Mouse (Mus musculus) C2C12 (cell line): ENCODE results near the gene Hcls1. TPM values are rescaled to one million over a fixed set of nuclear protein-coding genes. Genes with fewer than 3 reads are reported as not detected.

ENCODE experiments used
- H3K27me3 ChIP-seq: one replicate; pipeline ENCODE4 v1.6.1; 2011; ENCODE audit not compliant: control insufficient read depth, insufficient read depth, insufficient read length
- H3K36me3 ChIP-seq: one replicate; pipeline ENCODE4 v1.6.1; 2011; ENCODE audit not compliant: control insufficient read depth, insufficient read depth
- H3K4me3 ChIP-seq: one replicate; pipeline ENCODE4 v1.5.1; 2011; ENCODE audit warnings: mild to moderate bottlenecking, control low read depth; ENCODE audit not compliant: poor library complexity, insufficient read depth, severe bottlenecking
- H3K79me2 ChIP-seq: one replicate; pipeline ENCODE4 v1.6.1; 2011; ENCODE audit not compliant: control insufficient read depth, insufficient read depth
- H3K79me3 ChIP-seq: one replicate; pipeline ENCODE4 v1.6.1; 2011; ENCODE audit warnings: low read depth, control low read depth
- H3ac ChIP-seq: one replicate; pipeline ENCODE3; 2011; ENCODE audit warnings: low read depth; ENCODE audit not compliant: control insufficient read depth, insufficient read length
- CEBPB ChIP-seq: IDR thresholded peaks from one replicate; pipeline ENCODE4 v1.6.1; 2011; ENCODE audit warnings: low read depth, mild to moderate bottlenecking, control low read depth, moderate library complexity
- CTCF ChIP-seq: IDR thresholded peaks from one replicate; pipeline ENCODE4 v1.5.1; 2011; ENCODE audit not compliant: control insufficient read depth, insufficient read depth, insufficient read length
- FOSL1 ChIP-seq: IDR thresholded peaks from one replicate; pipeline ENCODE4 v1.8.0; 2011; ENCODE audit warnings: mild to moderate bottlenecking, low read length; ENCODE audit not compliant: poor library complexity, insufficient read depth, severe bottlenecking
- MAX ChIP-seq: IDR thresholded peaks from one replicate; pipeline ENCODE4 v1.6.1; 2011; ENCODE audit warnings: mild to moderate bottlenecking, control low read depth
- MYOD1 ChIP-seq: IDR thresholded peaks from one replicate; pipeline ENCODE4 v1.6.1; 2011; ENCODE audit warnings: low read depth; ENCODE audit not compliant: control insufficient read depth, insufficient read length
- MYOG ChIP-seq: IDR thresholded peaks from one replicate; pipeline ENCODE4 v1.6.1; 2011; ENCODE audit not compliant: control insufficient read depth, insufficient read length; ENCODE audit errors: extremely low read depth
- USF1 ChIP-seq: IDR thresholded peaks from one replicate; pipeline ENCODE4 v1.6.1; 2011; ENCODE audit warnings: low read depth, mild to moderate bottlenecking, control low read depth, moderate library complexity
- polyA plus RNA-seq: library from polyadenylated mRNA; unstranded; fragments of >200 nt; fragmentation: generic; extraction: Trizol; gene quantifications from one replicate; pipeline ENCODE4 v1.2.1, GENCODE M21; 2012; ENCODE audit warnings: missing spikeins

Hcls1 gene
- polyA plus RNA-seq, 1 experiment, result not detected

DNA sequence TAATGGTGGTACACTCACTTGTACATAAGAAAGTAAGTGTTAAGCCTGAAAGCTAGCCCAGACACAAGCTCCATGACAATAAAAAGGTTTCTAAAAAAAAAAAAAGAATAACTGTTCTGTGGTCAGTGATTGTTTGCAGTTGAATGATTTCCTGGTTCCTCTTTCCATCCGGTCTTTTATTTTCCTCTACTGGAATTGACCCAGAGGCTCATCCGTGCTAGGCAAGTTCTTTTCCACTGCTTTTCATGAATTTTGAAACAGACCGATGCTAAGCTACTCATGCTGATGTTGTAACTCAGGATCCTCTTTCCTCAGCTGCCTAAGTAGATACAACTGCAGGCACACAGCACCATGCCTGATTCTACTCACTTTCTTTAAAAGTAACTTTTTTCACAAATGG, 14.4 kb upstream of the Hcls1 start:
- Histone ChIP-seq H3K79me2 (no peaks in the 10 kb centered on the region), H3ac (no peak overlapping the region), H3K27me3 (no peaks in the 10 kb centered on the region), H3K79me3 (no peaks in the 10 kb centered on the region), H3K36me3 (peaks cover 30% of the 10 kb centered on the region), H3K4me3 (no peak overlapping the region)
- TF ChIP-seq FOSL1, result no peak
- TF ChIP-seq CEBPB, result no peak
- no peak for TF ChIP-seq USF1
- no peak for TF ChIP-seq MYOD1
- TF ChIP-seq CTCF, result no peak
- no peak for TF ChIP-seq MAX
- TF ChIP-seq MYOG, result no peak

GRCm38 (mm10) chr16:36921067-36921613, 13.6 kb upstream of the Hcls1 start:
- H3K36me3 ChIP-seq, result peaks cover 25% of the 10 kb centered on the region

GRCm38 (mm10) chr16:36921980-36922379, 12.8 kb upstream of the Hcls1 start:
- Histone ChIP-seq H3K36me3 (peaks cover 17% of the 10 kb centered on the region), H3K79me2 (no peaks in the 10 kb centered on the region), H3ac (no peak overlapping the region), H3K4me3 (no peak overlapping the region), H3K27me3 (no peaks in the 10 kb centered on the region), H3K79me3 (no peaks in the 10 kb centered on the region)
- TF ChIP-seq MYOG, result no peak
- TF ChIP-seq CEBPB, result no peak
- TF ChIP-seq FOSL1, result no peak
- no peak for TF ChIP-seq USF1
- TF ChIP-seq CTCF, result no peak
- no peak for TF ChIP-seq MAX
- no peak for TF ChIP-seq MYOD1

More at GRCm38 (mm10) chr16:36921067-36921613, 13.6 kb upstream of the Hcls1 start:
- Histone ChIP-seq H3K4me3 (no peak overlapping the region), H3K27me3 (no peaks in the 10 kb centered on the region), H3K79me2 (no peaks in the 10 kb centered on the region), H3ac (no peak overlapping the region), H3K79me3 (no peaks in the 10 kb centered on the region)
- TF ChIP-seq FOSL1, result no peak
- no peak for TF ChIP-seq MAX
- TF ChIP-seq CTCF, result no peak
- no peak for TF ChIP-seq MYOD1
- TF ChIP-seq USF1, result no peak
- TF ChIP-seq MYOG, result no peak
- no peak for TF ChIP-seq CEBPB

- Histone ChIP-seq H3K27me3 (no peaks in the 10 kb centered on the region), H3K79me2 (no peaks in the 10 kb centered on the region), H3ac (no peak overlapping the region), H3K79me3 (no peaks in the 10 kb centered on the region), H3K36me3 (peaks cover 17% of the 10 kb centered on the region), H3K4me3 (no peak overlapping the region)
- TF ChIP-seq CTCF, result no peak
- TF ChIP-seq USF1, result no peak
- no peak for TF ChIP-seq MYOD1
- no peak for TF ChIP-seq CEBPB
Observed at GRCm38 (mm10) chr16:36924312-36924711, 10.5 kb upstream of the Hcls1 start.

DNA sequence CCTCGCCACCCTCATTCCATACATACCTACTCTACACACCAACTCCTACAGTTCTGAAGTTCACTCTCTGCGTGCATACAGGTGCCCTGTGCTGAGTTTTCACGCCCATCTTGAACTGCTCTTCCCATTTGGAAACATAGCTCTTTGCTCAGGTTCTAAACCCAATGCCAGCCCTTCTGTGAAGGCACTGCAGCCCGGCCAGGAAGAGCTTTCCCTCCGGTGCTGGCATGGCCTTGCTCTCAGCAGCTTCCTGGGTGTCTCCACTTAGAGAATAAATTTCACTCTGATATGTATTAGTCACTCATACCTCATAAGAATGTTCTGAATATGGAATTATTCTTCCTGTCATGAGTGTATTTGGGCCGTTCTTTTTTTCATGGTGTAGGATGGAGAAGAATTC, 9.4 kb upstream of the Hcls1 start:
- TF ChIP-seq USF1, result no peak
- peaks cover 13% of the 10 kb centered on the region for H3K36me3 ChIP-seq

DNA sequence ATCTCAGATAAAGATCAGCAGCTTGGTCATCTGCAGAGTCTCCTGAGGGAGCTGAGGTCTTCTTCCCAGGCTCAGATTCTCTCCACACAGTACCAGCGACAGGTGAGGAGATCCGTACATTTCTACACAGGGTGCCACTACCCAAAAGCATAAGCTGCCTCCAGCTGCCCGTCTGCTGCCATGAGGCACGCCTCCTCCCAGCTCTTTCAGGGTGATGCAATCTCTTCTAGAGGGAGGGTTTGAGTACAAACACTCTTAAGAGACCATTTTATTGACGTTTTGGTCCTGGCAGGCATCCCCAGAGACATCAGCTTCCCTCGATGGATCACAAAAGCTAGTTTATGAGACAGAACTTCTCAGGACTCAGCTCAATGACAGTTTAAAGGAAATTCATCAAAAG, 9.0 kb upstream of the Hcls1 start:
- Histone ChIP-seq H3K27me3 (no peaks in the 10 kb centered on the region), H3ac (no peak overlapping the region), H3K36me3 (peaks cover 13% of the 10 kb centered on the region), H3K79me3 (no peaks in the 10 kb centered on the region), H3K4me3 (no peak overlapping the region), H3K79me2 (no peaks in the 10 kb centered on the region)
- TF ChIP-seq FOSL1 (no peak), MYOG (no peak), CTCF (no peak), MYOD1 (no peak), USF1 (no peak), MAX (no peak), CEBPB (no peak)

More for the DNA sequence above, 9.4 kb upstream of the Hcls1 start:
- Histone ChIP-seq H3K4me3 (no peak overlapping the region), H3ac (no peak overlapping the region), H3K79me2 (no peaks in the 10 kb centered on the region), H3K79me3 (no peaks in the 10 kb centered on the region), H3K27me3 (no peaks in the 10 kb centered on the region)
